Mouse (Mus musculus) embryo, embryonic 10 days (tissue): Measurements from ENCODE around the gene Taar7b.

ENCODE experiments used
- DNase-seq: peaks from one replicate; pipeline ENCODE4 v3.0.0-alpha.2; 2015; ENCODE audit warnings: low spot score

Taar7b gene

GRCm38 (mm10) chr10:23999639-24000038 lies at the start of gene Taar7b:
Taar7b (plus strand) TSS chr10:23999939.
- DNase-seq, result no peak

- no peak for DNase-seq
These were observed 48.0 kb upstream of the Taar7b start for GRCm38 (mm10) chr10:23951714-23952113.

- no peak for DNase-seq
These were observed 40.7 kb upstream of the Taar7b start for GRCm38 (mm10) chr10:23959071-23959470.

- no peak for DNase-seq
These were observed 39.3 kb upstream of the Taar7b start, which contains the start of gene Taar4 for GRCm38 (mm10) chr10:23960444-23960915. Taar4 (plus strand) TSS chr10:23960494.

GRCm38 (mm10) chr10:23963444-23963843 lies 36.3 kb upstream of the Taar7b start:
- no peak for DNase-seq

- no peak for DNase-seq
These were observed 34.7 kb upstream of the Taar7b start for GRCm38 (mm10) chr10:23964921-23965610.

GRCm38 (mm10) chr10:23970656-23971165 lies 29.0 kb upstream of the Taar7b start, which contains the start of gene Taar5:
Taar5 (plus strand) TSS chr10:23970706.
- DNase-seq, result no peak

GRCm38 (mm10) chr10:23971256-23971655 lies 28.5 kb upstream of the Taar7b start:
- no peak for DNase-seq

- DNase-seq, result no peak
These were observed 21.8 kb upstream of the Taar7b start for GRCm38 (mm10) chr10:23977958-23978357.

- peak; percentile 89 for DNase-seq
These were observed 20.6 kb upstream of the Taar7b start for GRCm38 (mm10) chr10:23978901-23979705.

- no peak for DNase-seq
These were observed 14.2 kb upstream of the Taar7b start, which contains the start of gene Taar6 for GRCm38 (mm10) chr10:23985546-23985945. Taar6 (minus strand) TSS chr10:23985646.

- no peak for DNase-seq
These were observed 13.3 kb upstream of the Taar7b start for GRCm38 (mm10) chr10:23986419-23986818.

GRCm38 (mm10) chr10:23993381-23993780 lies 6.4 kb upstream of the Taar7b start, which contains the start of gene Taar7a:
Taar7a (minus strand) TSS chr10:23993481.
- no peak for DNase-seq

GRCm38 (mm10) chr10:24006442-24006841 lies 6.7 kb downstream of the Taar7b start:
- no peak for DNase-seq

- no peak for DNase-seq
These were observed 7.3 kb downstream of the Taar7b start for GRCm38 (mm10) chr10:24007034-24007433.

GRCm38 (mm10) chr10:24008143-24008542 lies 8.4 kb downstream of the Taar7b start:
- no peak for DNase-seq

GRCm38 (mm10) chr10:24026922-24027321 lies 27.2 kb downstream of the Taar7b start, which contains the start of gene Taar7d:
Taar7d (plus strand) TSS chr10:24027222.
- DNase-seq, result no peak

GRCm38 (mm10) chr10:24031347-24031746 lies 31.6 kb downstream of the Taar7b start:
- no peak for DNase-seq

GRCm38 (mm10) chr10:24037314-24037713 lies 37.6 kb downstream of the Taar7b start, which contains the start of gene Taar7e:
Taar7e (plus strand) TSS chr10:24037614.
- DNase-seq, result no peak

- DNase-seq, result no peak
These were observed 40.6 kb downstream of the Taar7b start for GRCm38 (mm10) chr10:24040120-24040869.

GRCm38 (mm10) chr10:24049210-24049609 lies 49.5 kb downstream of the Taar7b start, which contains the start of gene Taar7f:
Taar7f (plus strand) TSS chr10:24049510.
- no peak for DNase-seq
